Mouse (Mus musculus) embryonic facial prominence, embryonic 11.5 days (tissue): ENCODE measurements around the gene Ppy. TPM values are rescaled to one million over a fixed set of nuclear protein-coding genes. Genes with fewer than 3 reads are reported as not detected.

Source experiments
- ATAC-seq: fragments of 200-750 bp; cut with Nextera tagmentation; replicated peaks from 2 replicates; pipeline ENCODE4 v1.8.0; 2017; ENCODE audit warnings: low read depth; ENCODE audit not compliant: insufficient number of reproducible peaks, low FRiP score, low TSS enrichment
- DNase-seq: peaks from one replicate; pipeline ENCODE4 v3.0.0-alpha.2; 2015; ENCODE audit warnings: low spot score
- H3K27ac ChIP-seq: fragments of 300-500 bp; sonication (generic); replicated peaks from 2 replicates; pipeline ENCODE4 v1.5.1; 2014; ENCODE audit warnings: mild to moderate bottlenecking, low read depth, low read length, control low read depth
- H3K27me3 ChIP-seq: fragments of 300-500 bp; sonication (generic); 2 replicates; pipeline ENCODE4 v1.6.1; 2014; ENCODE audit warnings: mild to moderate bottlenecking, low read length, moderate library complexity, mixed read lengths; ENCODE audit not compliant: control insufficient read depth, insufficient read depth
- H3K36me3 ChIP-seq: fragments of 300-500 bp; sonication (generic); replicated peaks from 2 replicates; pipeline ENCODE4 v1.6.1; 2014; ENCODE audit warnings: low read depth, mild to moderate bottlenecking, low read length, moderate library complexity, mixed read lengths; ENCODE audit not compliant: control insufficient read depth, insufficient read depth
- H3K4me1 ChIP-seq: fragments of 300-500 bp; sonication (generic); 2 replicates; pipeline ENCODE4 v1.6.1; 2014; ENCODE audit warnings: low read length, mixed read lengths; ENCODE audit not compliant: control insufficient read depth, insufficient read depth
- H3K4me2 ChIP-seq: fragments of 300-500 bp; sonication (generic); 2 replicates; pipeline ENCODE4 v1.6.1; 2014; ENCODE audit warnings: low read depth, mild to moderate bottlenecking, control low read depth, low read length, moderate library complexity
- H3K4me3 ChIP-seq: fragments of 300-500 bp; sonication (generic); 2 replicates; pipeline ENCODE4 v1.5.1; 2014; ENCODE audit warnings: low read depth, low read length, control low read depth
- H3K9ac ChIP-seq: fragments of 300-500 bp; sonication (generic); replicated peaks from 2 replicates; pipeline ENCODE4 v1.6.1; 2014; ENCODE audit warnings: mild to moderate bottlenecking, control low read depth, low read length
- H3K9me3 ChIP-seq: fragments of 300-500 bp; sonication (generic); replicated peaks from 2 replicates; pipeline ENCODE4 v1.6.1; 2016; ENCODE audit warnings: mild to moderate bottlenecking, low read length, inconsistent platforms, mixed read lengths; ENCODE audit not compliant: control insufficient read depth
- WGBS: fragments of 180-500 bp; shearing (Covaris S2); extraction: QIAGEN DNeasy Blood & Tissue Kit; methylation state at CpG from one replicate; pipeline ENCODE4 v1.1.7; 2014; 5-methylcytosine and 5-hydroxymethylcytosine counted together
- polyA plus RNA-seq: library from polyadenylated mRNA; unstranded; fragments of >200 nt; fragmentation: Nextera tagmentation; extraction: Ambion mirVana; gene quantifications from 2 replicates; pipeline ENCODE4 v1.2.1, GENCODE M21; 2014

Gene Ppy
- polyA plus RNA-seq, 1 experiment from 2014 or later = not detected

DNA sequence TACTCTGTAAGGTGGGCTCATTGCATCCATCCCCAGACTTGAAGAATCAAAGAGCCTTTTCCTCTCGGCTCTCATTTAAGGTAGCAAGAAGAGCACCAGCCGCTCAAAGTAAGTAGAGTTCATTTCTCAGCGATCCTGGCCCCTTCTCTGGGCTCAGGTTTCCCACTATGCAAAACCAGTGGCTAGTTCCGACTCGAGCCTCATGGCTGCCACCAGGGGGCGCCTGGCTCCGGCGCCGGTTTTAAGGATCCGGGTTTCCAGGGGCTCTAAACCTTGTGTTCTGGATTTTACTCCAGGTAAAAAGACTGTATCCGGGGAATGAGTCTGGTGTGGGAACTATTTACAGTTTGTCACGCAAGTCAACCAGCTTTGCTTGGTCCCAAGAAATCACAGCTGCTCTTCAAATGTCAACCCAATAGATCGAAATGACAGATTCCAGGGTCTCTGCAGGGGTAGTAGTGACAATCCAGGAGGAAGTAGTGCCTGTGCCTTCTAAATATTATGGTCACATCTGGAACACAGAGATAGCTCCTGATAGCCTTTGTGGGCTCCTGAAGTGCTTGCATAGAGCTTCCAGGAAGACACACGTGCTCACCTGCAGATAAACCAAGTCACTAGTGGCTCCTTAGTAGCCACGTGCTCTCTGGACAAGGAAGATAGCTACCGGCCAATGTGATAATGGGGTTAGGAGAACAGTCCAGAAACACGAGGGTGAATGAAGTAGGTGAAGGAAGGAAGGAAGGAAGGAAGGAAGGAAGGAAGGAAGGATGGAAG is 1.6 kb upstream of the Ppy start:
- no peaks in the 10 kb centered on the region for H3K9me3 ChIP-seq
- no peak overlapping the region for H3K9ac ChIP-seq
- ATAC-seq (no peak; the same call in 1 of the 2 replicates), DNase-seq (peak; percentile 93)
- H3K4me3 ChIP-seq = no peak overlapping the region
- no peak overlapping the region for H3K27ac ChIP-seq
- no peak overlapping the region for H3K4me2 ChIP-seq
- no peaks in the 10 kb centered on the region for H3K36me3 ChIP-seq
- 19% methylated on average over 17 of the region's 17 CpGs for whole genome bisulfite sequencing
- H3K4me1 ChIP-seq = no peaks in the 10 kb centered on the region
- peaks cover 24% of the 10 kb centered on the region for H3K27me3 ChIP-seq

DNA sequence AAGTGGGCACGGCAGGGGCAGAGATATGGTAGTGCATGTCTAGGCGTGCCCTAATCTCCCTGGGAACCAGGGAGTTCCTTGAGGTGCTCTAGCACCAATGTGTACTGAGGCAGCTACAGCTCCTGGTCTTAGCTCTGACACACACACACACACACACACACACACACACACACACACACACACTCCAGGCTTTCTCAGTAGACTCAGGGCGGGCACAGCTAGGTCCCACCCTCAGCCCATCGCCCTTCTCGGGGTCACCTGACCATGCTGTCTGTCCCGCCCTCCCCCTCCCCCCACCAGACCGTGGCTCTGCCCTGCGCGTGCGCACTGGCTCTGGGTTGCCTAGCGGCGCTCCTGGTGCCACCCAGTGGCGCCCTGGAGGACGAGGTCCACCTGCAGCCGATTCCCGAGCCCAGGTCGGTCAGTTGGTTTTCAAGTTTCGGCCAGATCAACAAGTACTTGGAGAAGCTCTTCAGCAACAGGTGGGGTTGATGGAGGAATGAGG is 4.2 kb downstream of the Ppy start:
- ATAC-seq (peak; percentile 76), DNase-seq (peak; percentile 92)
- H3K4me3 ChIP-seq = no peak overlapping the region; the same call in 1 of the 2 replicates
- H3K27ac ChIP-seq = no peak overlapping the region
- H3K9me3 ChIP-seq = no peaks in the 10 kb centered on the region
- 4% methylated on average over 18 of the region's 18 CpGs for WGBS
- no peaks in the 10 kb centered on the region for H3K4me1 ChIP-seq
- H3K4me2 ChIP-seq = peak overlapping the region; percentile 48
- H3K9ac ChIP-seq = peak overlapping the region; percentile 34
- H3K27me3 ChIP-seq = no peaks in the 10 kb centered on the region
- no peaks in the 10 kb centered on the region for H3K36me3 ChIP-seq

DNA sequence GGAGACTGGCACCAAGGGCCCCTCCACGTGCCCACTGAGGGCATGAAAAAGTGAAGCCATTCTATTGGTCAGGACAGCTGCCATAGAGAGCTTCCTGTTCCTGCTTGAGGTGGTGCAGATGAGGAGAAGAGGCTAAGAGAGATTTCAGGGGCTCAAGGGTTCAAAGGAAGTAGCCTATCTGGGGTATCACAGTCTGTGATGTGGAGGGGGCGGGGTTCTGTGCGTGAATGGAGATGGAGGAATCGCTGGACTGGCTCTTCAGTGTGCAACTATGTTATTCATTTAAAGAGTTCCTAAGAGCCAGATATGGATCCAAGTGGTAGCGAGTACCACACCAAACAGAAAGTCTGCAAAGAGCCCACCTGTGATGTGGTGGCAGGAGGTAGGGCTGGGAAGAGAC is 4.7 kb downstream of the Ppy start:
- Histone ChIP-seq H3K9ac (peak overlapping the region; percentile 34; the same call in 1 of the 2 replicates), H3K36me3 (no peaks in the 10 kb centered on the region), H3K27ac (no peak overlapping the region), H3K9me3 (no peaks in the 10 kb centered on the region), H3K4me1 (no peaks in the 10 kb centered on the region), H3K27me3 (no peaks in the 10 kb centered on the region), H3K4me2 (peak overlapping the region; percentile 48), H3K4me3 (no peak overlapping the region)
- ATAC-seq = no peak; the same call in 1 of the 2 replicates
- 74% methylated on average over 5 of the region's 5 CpGs for WGBS
- no peak for DNase-seq

DNA sequence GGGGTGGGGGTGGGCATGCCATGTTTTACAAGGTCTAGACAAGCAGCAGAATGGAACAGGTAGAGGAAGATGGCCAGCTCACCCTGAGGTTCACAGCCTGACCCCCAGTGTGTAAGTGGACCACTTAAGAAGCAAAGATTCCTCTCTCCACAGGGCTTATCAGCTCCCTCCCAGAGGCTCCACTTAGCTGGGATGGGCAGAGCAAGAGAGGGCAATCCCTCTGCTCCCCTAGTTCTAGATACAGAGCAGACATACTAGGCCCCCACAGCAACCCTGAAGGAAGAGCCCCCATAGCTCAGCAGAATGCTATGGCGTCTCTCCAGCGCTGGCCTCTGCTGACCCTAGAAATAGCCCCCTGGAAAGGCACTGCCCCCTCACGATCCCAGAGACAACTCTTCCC is 5.4 kb downstream of the Ppy start:
- WGBS = 75% methylated on average over 3 of the region's 3 CpGs
- Histone ChIP-seq H3K9ac (no peak overlapping the region), H3K4me3 (no peak overlapping the region), H3K9me3 (no peaks in the 10 kb centered on the region), H3K27me3 (no peaks in the 10 kb centered on the region), H3K27ac (no peak overlapping the region), H3K4me2 (no peak overlapping the region), H3K4me1 (no peaks in the 10 kb centered on the region), H3K36me3 (no peaks in the 10 kb centered on the region)
- ATAC-seq (no peak), DNase-seq (no peak)

DNA sequence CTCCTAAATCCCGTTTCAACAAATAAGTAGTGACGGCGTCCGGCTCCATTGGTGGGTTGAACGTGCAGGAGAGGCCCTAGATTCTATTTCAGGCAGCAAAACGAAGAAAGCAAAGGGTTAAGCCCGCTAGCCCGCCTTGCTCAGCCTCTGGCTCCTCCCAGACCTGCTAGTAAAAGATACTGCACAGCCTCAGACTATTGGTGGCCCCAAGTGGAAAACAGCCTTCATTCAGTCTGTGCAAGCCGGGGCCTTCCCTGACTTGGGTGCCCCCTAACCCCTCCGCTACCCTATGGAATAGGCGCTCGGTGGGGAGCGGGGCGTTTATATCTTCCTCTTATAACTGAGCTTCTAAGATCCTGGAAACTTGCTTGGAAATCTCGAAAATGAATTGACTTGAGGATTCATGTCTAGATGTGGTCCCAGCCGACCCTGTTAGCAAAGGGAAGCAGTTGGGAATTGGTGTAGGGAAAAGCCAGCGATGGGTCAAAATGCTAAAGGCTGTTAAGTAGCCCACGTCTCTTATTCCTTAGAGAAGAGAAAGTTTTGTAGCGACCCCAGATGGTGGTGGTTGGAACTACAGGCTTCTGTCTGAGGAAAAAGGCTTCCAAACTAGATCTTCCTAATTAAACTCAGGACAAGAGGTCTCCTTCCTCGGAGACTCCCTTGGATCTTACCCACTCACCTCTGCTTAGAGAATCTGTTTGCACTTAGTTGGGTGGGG is 11.9 kb downstream of the Ppy start:
- peak overlapping the region; percentile 58 for H3K4me2 ChIP-seq
- no peaks in the 10 kb centered on the region for H3K27me3 ChIP-seq
- peak; percentile 93 for DNase-seq
- H3K4me3 ChIP-seq = peak overlapping the region; percentile 69
- ATAC-seq = peak; percentile 74
- H3K9ac ChIP-seq = peak overlapping the region; percentile 48
- H3K27ac ChIP-seq = peak overlapping the region; percentile 61
- H3K9me3 ChIP-seq = no peaks in the 10 kb centered on the region
- under 1% methylated on average over 20 of the region's 20 CpGs for WGBS
- H3K36me3 ChIP-seq = no peaks in the 10 kb centered on the region
- no peaks in the 10 kb centered on the region; the same call in 1 of the 2 replicates for H3K4me1 ChIP-seq

DNA sequence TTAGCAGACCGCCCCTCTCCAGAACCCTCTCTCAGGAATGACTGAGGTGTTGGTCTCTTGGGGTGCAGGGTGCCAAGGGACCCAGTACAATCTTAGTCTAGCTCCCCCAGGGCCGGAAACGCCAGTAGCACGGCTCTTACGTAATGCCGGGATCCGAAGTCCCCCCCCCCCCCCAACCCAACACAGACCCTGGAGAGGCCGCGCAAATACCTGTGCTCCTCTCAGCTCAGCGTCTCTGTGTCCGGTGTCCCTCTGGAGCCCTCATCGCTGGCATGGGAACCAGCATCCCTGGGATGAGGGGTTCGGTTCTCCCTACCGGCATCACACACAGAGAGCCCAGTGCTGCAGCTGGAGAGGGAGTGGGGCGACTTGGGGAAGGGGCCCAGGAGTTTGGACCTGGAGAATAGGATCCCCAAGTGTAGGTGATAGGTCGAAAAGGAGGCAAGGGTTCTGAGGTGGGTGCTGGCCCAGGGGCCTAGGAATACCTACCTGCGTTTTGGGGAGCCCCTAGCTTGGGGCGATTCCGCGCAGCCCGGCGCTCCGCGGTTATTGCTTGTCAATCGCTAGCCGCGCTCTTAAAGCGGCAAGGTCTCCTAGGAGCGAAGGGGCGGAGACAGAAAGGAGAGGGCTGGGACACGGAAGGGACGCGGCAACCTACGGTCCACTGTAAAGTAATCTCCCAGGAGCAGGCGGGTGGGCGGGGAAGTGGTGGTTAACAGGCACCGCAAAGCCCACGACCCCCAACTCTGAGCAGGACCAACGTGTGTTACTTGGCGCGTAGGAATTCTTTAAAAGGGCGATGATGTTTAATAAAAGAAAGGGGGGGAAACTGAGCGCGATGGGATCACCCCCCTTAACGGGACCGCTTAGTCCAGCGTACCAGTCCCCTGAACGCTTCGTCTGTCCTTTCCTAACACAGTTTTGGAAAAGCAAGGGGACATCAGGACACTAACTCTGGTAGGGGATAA is 12.9 kb downstream of the Ppy start, which contains the start of gene Mpp2:
Mpp2 (minus strand) TSS at position 585 of the 968 bp plus-strand sequence.
- ATAC-seq (peak; percentile 68), DNase-seq (peak; percentile 93)
- H3K36me3 ChIP-seq = no peaks in the 10 kb centered on the region
- H3K4me1 ChIP-seq = no peaks in the 10 kb centered on the region; the same call in 1 of the 2 replicates
- H3K9ac ChIP-seq = peak within 1 kb of the TSS; percentile 48
- H3K9me3 ChIP-seq = no peaks in the 10 kb centered on the region
- H3K27ac ChIP-seq = peak within 1 kb of the TSS; percentile 62
- WGBS = under 1% methylated on average over 49 of the region's 49 CpGs
- peak within 1 kb of the TSS; percentile 58 for H3K4me2 ChIP-seq
- H3K27me3 ChIP-seq = no peaks in the 10 kb centered on the region
- peak within 1 kb of the TSS; percentile 69 for H3K4me3 ChIP-seq

DNA sequence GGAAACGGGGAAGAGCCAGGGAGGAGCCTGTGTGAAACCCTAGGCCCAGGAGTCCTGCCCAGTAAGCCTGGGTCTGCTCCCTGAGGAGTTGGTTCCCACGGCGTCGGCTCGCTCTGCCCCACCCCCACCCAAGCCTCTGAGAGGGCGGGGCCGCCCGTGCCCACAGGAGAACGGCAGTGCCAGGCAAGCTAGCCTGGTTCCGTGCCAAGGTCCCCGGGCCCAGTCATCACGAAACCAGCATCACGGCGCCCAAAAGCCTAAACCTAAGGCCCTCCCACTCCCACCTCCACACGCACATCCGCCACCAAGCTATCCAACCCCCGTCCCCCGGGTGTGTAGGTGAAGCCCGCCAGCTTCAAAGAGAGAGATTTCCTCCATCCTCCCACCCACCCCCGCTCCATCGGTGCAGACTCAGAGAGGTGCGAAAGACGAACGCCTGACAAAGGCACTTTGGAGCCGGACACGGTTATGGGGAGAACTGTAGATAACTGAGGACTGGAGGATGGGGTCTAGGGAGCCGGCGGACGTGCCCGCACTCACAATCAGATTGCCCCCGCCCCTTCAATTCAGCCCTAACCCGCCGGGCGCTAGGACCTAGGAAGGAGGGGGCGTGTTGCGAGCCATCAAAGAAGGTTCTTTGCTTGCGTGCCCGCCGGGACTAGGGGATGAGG is 13.9 kb downstream of the Ppy start:
- peak overlapping the region; percentile 62 for H3K27ac ChIP-seq
- no peaks in the 10 kb centered on the region for H3K27me3 ChIP-seq
- peak overlapping the region; percentile 47 for H3K9ac ChIP-seq
- under 1% methylated on average over 36 of the region's 39 CpGs for WGBS
- H3K36me3 ChIP-seq = no peaks in the 10 kb centered on the region
- peak; percentile 79 for ATAC-seq
- H3K4me3 ChIP-seq = peak overlapping the region; percentile 69
- DNase-seq = peak; percentile 97
- peak overlapping the region; percentile 58 for H3K4me2 ChIP-seq
- no peaks in the 10 kb centered on the region; the same call in 1 of the 2 replicates for H3K4me1 ChIP-seq
- H3K9me3 ChIP-seq = no peaks in the 10 kb centered on the region
